Mouse (Mus musculus) gastrocnemius, adult 18-20 months (tissue): ENCODE results near the gene Smarce1. TPM values are rescaled to one million over a fixed set of nuclear protein-coding genes. Genes with fewer than 3 reads are reported as not detected.
"Not testable (repeated sequence)": the region's sequence is repeated elsewhere in the genome, so short reads cannot be mapped to it uniquely, and the experiment has no call there.

ENCODE experiments used
- DNase-seq: peaks from one replicate; pipeline ENCODE4 v3.0.0; 2021; ENCODE audit warnings: low spot score
- long read RNA-seq, 2 experiments: library from polyadenylated mRNA; stranded (forward); transcript quantifications; one replicate each; pipeline ENCODE4 v2.0.0; 2021
- total RNA-seq, 2 experiments: library from RNA; stranded (reverse); gene quantifications; 2 replicates each; pipeline ENCODE4 v1.2.3; 2021

Smarce1 gene
- 10 to 100 TPM; 28.0 to 33.2 TPM for total RNA-seq
- long read RNA-seq, experiment 1, transcript Smarce1-201 (11 exons, 2,919 nt): major isoform, 21 of 22 reads
- long read RNA-seq, experiment 1, partial matches to known transcripts: 1 of 22 reads
- long read RNA-seq, experiment 1, other reads (novel, unspliced or antisense): 0 of 22 reads
- long read RNA-seq, experiment 2, transcript Smarce1-201 (11 exons, 2,919 nt): major isoform, 13 of 18 reads
- long read RNA-seq, experiment 2, partial matches to known transcripts: 3 of 18 reads
- long read RNA-seq, experiment 2, other reads (novel, unspliced or antisense): 2 of 18 reads

- DNase-seq: peak; percentile 79
Measured at GRCm38 (mm10) chr11:99230261-99231048, at the start of gene Smarce1. Gene Smarce1 (minus strand): TSS chr11:99231017.

- DNase-seq: no peak
Measured at GRCm38 (mm10) chr11:99279986-99280385, 49.2 kb upstream of the Smarce1 start.

GRCm38 (mm10) chr11:99276786-99277185, 46.0 kb upstream of the Smarce1 start:
- no peak for DNase-seq

- no peak for DNase-seq
Measured at GRCm38 (mm10) chr11:99275624-99276023, 44.8 kb upstream of the Smarce1 start.

- DNase-seq: no peak
Measured at GRCm38 (mm10) chr11:99272721-99273120, 41.9 kb upstream of the Smarce1 start.

- DNase-seq: no peak
Measured at GRCm38 (mm10) chr11:99269192-99269591, 38.4 kb upstream of the Smarce1 start.

GRCm38 (mm10) chr11:99265796-99266195, 35.0 kb upstream of the Smarce1 start:
- DNase-seq: no peak

- no peak for DNase-seq
Measured at GRCm38 (mm10) chr11:99265220-99265619, 34.4 kb upstream of the Smarce1 start.

GRCm38 (mm10) chr11:99256213-99256612, 25.4 kb upstream of the Smarce1 start:
- DNase-seq: no peak

- DNase-seq: no peak
Measured at GRCm38 (mm10) chr11:99255316-99255715, 24.5 kb upstream of the Smarce1 start.

- no peak for DNase-seq
Measured at GRCm38 (mm10) chr11:99253893-99254292, 23.1 kb upstream of the Smarce1 start.

GRCm38 (mm10) chr11:99252671-99253070, 21.9 kb upstream of the Smarce1 start:
- no peak for DNase-seq

GRCm38 (mm10) chr11:99250666-99251065, 19.8 kb upstream of the Smarce1 start:
- no peak for DNase-seq

GRCm38 (mm10) chr11:99250241-99250640, 19.4 kb upstream of the Smarce1 start:
- no peak for DNase-seq

- no peak for DNase-seq
Measured at GRCm38 (mm10) chr11:99249115-99249514, 18.3 kb upstream of the Smarce1 start.

GRCm38 (mm10) chr11:99247916-99248315, 17.1 kb upstream of the Smarce1 start:
- DNase-seq: no peak

GRCm38 (mm10) chr11:99244519-99244918, 13.7 kb upstream of the Smarce1 start:
- DNase-seq: not testable (repeated sequence)

- no peak for DNase-seq
Measured at GRCm38 (mm10) chr11:99243820-99244374, 13.1 kb upstream of the Smarce1 start, which contains the start of gene Krt222. Gene Krt222 (minus strand): TSS chr11:99244085.

GRCm38 (mm10) chr11:99243200-99243819, 12.5 kb upstream of the Smarce1 start:
- no peak for DNase-seq

GRCm38 (mm10) chr11:99242056-99242455, 11.2 kb upstream of the Smarce1 start:
- no peak for DNase-seq

GRCm38 (mm10) chr11:99238468-99238867, 7.7 kb upstream of the Smarce1 start:
- DNase-seq: no peak
